Mouse (Mus musculus): ENCODE data around the gene Syt12. TPM values are rescaled to one million over a fixed set of nuclear protein-coding genes. Genes with fewer than 3 reads are reported as not detected.
A peak's percentile ranks its signal among the peaks of the same experiment; 100 is the strongest.

Syt12 gene
- polyA plus RNA-seq, 1 experiment from 2014 or later = 0.23 TPM

DNA sequence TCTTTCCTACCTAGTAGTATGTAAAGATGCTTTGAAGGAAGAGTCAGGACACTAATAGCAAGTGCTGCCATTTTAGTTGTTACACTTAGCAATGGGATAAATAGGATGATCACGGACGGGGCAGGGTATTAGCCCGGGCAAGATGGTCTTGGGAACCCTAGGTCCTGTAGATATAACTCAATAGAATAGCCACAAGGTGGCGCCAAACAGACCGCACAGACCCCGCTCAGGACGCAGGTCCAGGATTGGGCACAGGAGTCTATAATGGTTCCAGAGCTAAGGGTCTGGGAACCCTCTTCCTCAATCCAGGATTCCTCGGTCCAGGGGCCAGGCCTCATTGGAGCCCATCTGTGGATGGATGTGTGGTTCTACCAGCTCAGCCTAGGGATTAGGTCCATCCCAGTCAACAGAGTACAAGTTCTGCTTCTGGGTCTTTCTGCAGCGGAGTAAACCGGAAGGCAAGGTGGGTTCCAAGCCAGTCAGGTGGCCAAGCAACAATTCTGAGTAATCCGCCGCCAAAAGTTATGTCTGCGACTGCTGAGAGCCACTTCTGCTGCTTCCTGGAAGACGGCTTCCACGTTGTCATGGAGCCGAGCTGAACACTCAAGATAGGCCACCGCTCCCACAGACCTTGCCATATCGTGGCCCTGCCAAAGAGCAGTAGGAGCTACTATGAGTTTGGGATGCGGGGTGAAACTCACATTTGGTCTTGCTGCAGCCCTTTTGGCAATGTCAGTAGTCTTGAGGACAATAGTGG is 51.5 kb downstream of the Syt12 start:
- Histone ChIP-seq H3K9me3 (ENCODE audit: control insufficient read depth) (no peaks in the 10 kb centered on the region), H3K27me3 (replicated peaks; ENCODE audit: control insufficient read depth, insufficient read depth, low read length) (no peaks in the 10 kb centered on the region), H3K36me3 (ENCODE audit: control insufficient read depth, insufficient read depth) (peaks cover 10% of the 10 kb centered on the region), H3K27ac (ENCODE audit: low read depth, low read length) (no peak overlapping the region), H3K9ac (ENCODE audit: low read depth, low read length) (no peak overlapping the region), H3K4me1 (replicated peaks; ENCODE audit: control insufficient read depth, insufficient read depth, low read length) (no peaks in the 10 kb centered on the region), H3K4me2 (replicated peaks; ENCODE audit: low read depth) (no peak overlapping the region), H3K4me3 (ENCODE audit: low read depth, low read length) (no peak overlapping the region)
- TF ChIP-seq CTCF (IDR thresholded peaks at IDR 0.05; ENCODE audit: low read depth) = peak; percentile 77
- ATAC-seq = no peak
- 75% methylated on average over 19 of the region's 19 CpGs for WGBS

DNA sequence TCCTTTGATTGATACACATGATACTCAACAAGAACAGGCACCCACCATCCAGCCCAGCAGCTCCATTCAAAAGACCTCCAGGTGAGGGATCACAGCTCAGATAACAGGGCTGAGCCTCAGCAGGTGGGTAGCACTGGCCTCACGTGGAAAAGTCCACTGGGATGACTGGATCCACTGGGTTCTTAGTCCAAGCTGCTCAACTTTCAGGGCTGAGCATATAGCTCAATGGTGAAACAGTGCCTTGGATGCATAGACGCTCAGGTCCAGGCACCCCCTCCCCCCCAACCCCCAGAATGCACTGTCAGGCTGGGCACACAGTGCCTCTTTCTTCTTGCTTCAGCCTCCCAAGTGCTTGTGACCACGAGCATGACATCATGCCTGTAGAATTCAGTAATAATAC is 54.2 kb downstream of the Syt12 start:
- no peak overlapping the region for H3K27ac ChIP-seq (ENCODE audit: low read depth, low read length)
- H3K4me2 ChIP-seq (replicated peaks; ENCODE audit: low read depth) = no peak overlapping the region
- H3K9ac ChIP-seq (ENCODE audit: low read depth, low read length) = no peak overlapping the region
- 74% methylated on average over 3 of the region's 3 CpGs for WGBS
- no peak overlapping the region for H3K4me3 ChIP-seq (ENCODE audit: low read depth, low read length)
- no peaks in the 10 kb centered on the region for H3K27me3 ChIP-seq (replicated peaks; ENCODE audit: control insufficient read depth, insufficient read depth, low read length)
- peaks cover 10% of the 10 kb centered on the region for H3K36me3 ChIP-seq (ENCODE audit: control insufficient read depth, insufficient read depth)
- no peak for TF ChIP-seq CTCF (IDR thresholded peaks at IDR 0.05; ENCODE audit: low read depth)
- no peak for ATAC-seq
- H3K4me1 ChIP-seq (replicated peaks; ENCODE audit: control insufficient read depth, insufficient read depth, low read length) = no peaks in the 10 kb centered on the region
- no peaks in the 10 kb centered on the region for H3K9me3 ChIP-seq (ENCODE audit: control insufficient read depth)

GRCm38 (mm10) chr19:4422581-4422980 is 54.7 kb downstream of the Syt12 start:
- 95% methylated on average over 3 of the region's 3 CpGs for WGBS
- peaks cover 10% of the 10 kb centered on the region for H3K36me3 ChIP-seq (ENCODE audit: control insufficient read depth, insufficient read depth)
- TF ChIP-seq CTCF (IDR thresholded peaks at IDR 0.05; ENCODE audit: low read depth) = no peak

DNA sequence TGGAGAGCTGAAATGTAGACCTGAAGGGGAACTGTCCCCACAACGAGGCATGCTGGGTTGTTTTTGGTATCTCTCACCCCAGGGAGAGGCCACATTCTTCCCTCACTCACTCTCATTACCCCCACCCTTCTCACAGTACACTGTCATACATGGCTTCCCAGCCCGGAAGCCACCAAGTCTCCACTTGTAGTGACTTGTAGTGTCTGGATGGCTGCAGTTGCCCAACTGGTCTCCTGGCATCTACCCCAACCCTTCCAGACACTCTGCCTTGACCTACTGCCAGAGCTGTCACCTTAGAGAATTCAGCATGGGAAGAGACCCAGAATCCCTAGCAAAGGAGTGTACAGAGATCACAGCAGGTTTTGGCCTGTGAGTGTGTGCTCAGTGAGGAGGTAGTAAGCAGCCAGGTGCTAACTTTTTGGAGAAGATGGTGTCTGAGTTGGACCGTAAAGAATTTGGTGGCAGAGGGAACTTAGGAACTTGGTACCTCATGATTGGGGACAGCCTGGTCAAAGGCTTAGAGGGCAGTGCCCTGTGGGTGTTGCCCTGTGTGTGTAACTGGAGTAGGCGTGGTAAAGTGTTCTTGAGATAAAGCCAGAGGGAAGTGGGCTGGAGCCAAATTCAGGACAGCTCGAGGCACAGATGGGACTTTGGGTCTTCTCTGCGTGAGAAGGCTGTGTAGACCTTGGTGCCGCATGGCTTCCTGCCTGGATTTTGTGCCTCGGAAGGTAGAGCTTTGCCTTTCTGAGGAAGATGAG is 56.9 kb downstream of the Syt12 start:
- peaks cover 8% of the 10 kb centered on the region for H3K36me3 ChIP-seq (ENCODE audit: control insufficient read depth, insufficient read depth)
- no peak for TF ChIP-seq CTCF (IDR thresholded peaks at IDR 0.05; ENCODE audit: low read depth)
- H3K4me3 ChIP-seq (ENCODE audit: low read depth, low read length) = no peak overlapping the region
- no peak overlapping the region for H3K4me2 ChIP-seq (replicated peaks; ENCODE audit: low read depth)
- H3K9ac ChIP-seq (ENCODE audit: low read depth, low read length) = no peak overlapping the region
- H3K27me3 ChIP-seq (replicated peaks; ENCODE audit: control insufficient read depth, insufficient read depth, low read length) = no peaks in the 10 kb centered on the region
- WGBS = 68% methylated on average over 8 of the region's 8 CpGs
- H3K4me1 ChIP-seq (replicated peaks; ENCODE audit: control insufficient read depth, insufficient read depth, low read length) = 0 out of 2 replicates have a peak, but pooled peaks cover 3% of the 10 kb centered on the region
- no peak overlapping the region for H3K27ac ChIP-seq (ENCODE audit: low read depth, low read length)
- no peaks in the 10 kb centered on the region for H3K9me3 ChIP-seq (ENCODE audit: control insufficient read depth)
- no peak for ATAC-seq

More at GRCm38 (mm10) chr19:4422581-4422980, 54.7 kb downstream of the Syt12 start:
- Histone ChIP-seq H3K27me3 (replicated peaks; ENCODE audit: control insufficient read depth, insufficient read depth, low read length) (no peaks in the 10 kb centered on the region), H3K9ac (ENCODE audit: low read depth, low read length) (no peak overlapping the region), H3K9me3 (ENCODE audit: control insufficient read depth) (no peaks in the 10 kb centered on the region), H3K4me3 (ENCODE audit: low read depth, low read length) (no peak overlapping the region), H3K4me2 (replicated peaks; ENCODE audit: low read depth) (no peak overlapping the region), H3K4me1 (replicated peaks; ENCODE audit: control insufficient read depth, insufficient read depth, low read length) (0 out of 2 replicates have a peak, but pooled peaks cover 1% of the 10 kb centered on the region), H3K27ac (ENCODE audit: low read depth, low read length) (no peak overlapping the region)
- no peak for ATAC-seq

GRCm38 (mm10) chr19:4419711-4420110 is 57.5 kb downstream of the Syt12 start:
- 0 out of 2 replicates have a peak, but pooled peaks cover 3% of the 10 kb centered on the region for H3K4me1 ChIP-seq (replicated peaks; ENCODE audit: control insufficient read depth, insufficient read depth, low read length)
- H3K27ac ChIP-seq (ENCODE audit: low read depth, low read length) = no peak overlapping the region
- no peaks in the 10 kb centered on the region for H3K9me3 ChIP-seq (ENCODE audit: control insufficient read depth)
- peaks cover 7% of the 10 kb centered on the region for H3K36me3 ChIP-seq (ENCODE audit: control insufficient read depth, insufficient read depth)
- TF ChIP-seq CTCF (IDR thresholded peaks at IDR 0.05; ENCODE audit: low read depth) = no peak
- no peak overlapping the region for H3K4me3 ChIP-seq (ENCODE audit: low read depth, low read length)
- no peaks in the 10 kb centered on the region for H3K27me3 ChIP-seq (replicated peaks; ENCODE audit: control insufficient read depth, insufficient read depth, low read length)
- H3K9ac ChIP-seq (ENCODE audit: low read depth, low read length) = no peak overlapping the region
- WGBS = 86% methylated on average over 5 of the region's 5 CpGs
- no peak overlapping the region for H3K4me2 ChIP-seq (replicated peaks; ENCODE audit: low read depth)
- ATAC-seq = no peak

DNA sequence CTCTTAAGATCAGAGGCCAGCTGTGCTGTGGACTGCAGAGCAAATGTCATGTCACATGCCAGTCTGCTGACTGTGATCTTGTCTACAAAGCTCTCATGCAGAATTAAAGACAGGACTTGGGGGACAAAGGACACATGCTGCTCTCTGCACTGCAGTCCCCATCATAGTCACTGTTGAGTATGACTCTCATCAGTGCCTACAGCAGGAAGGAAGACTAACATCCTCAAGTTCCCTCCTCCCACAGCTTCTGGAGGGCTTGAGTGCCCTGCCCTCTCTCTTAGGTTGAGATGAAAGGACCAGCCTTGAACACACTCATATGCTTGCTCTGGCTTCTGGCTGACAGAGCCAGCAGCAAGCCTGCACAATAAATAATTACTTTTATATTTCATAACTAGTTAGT is 59.5 kb downstream of the Syt12 start:
- Histone ChIP-seq H3K27ac (ENCODE audit: low read depth, low read length) (peak overlapping the region; percentile 15), H3K9ac (ENCODE audit: low read depth, low read length) (no peak overlapping the region), H3K4me1 (replicated peaks; ENCODE audit: control insufficient read depth, insufficient read depth, low read length) (0 out of 2 replicates have a peak, but pooled peaks cover 3% of the 10 kb centered on the region), H3K4me3 (ENCODE audit: low read depth, low read length) (no peak overlapping the region), H3K27me3 (replicated peaks; ENCODE audit: control insufficient read depth, insufficient read depth, low read length) (no peaks in the 10 kb centered on the region), H3K36me3 (ENCODE audit: control insufficient read depth, insufficient read depth) (peaks cover 3% of the 10 kb centered on the region; the same call in 1 of the 2 replicates), H3K4me2 (replicated peaks; ENCODE audit: low read depth) (no peak overlapping the region), H3K9me3 (ENCODE audit: control insufficient read depth) (no peaks in the 10 kb centered on the region)
- ATAC-seq = peak; percentile 44
- TF ChIP-seq CTCF (IDR thresholded peaks at IDR 0.05; ENCODE audit: low read depth) = no peak

All from intestine, postnatal 0 days (tissue).